Mouse (Mus musculus) megakaryocyte, adult 5-6 weeks (primary cell): ENCODE data around the gene Igfbp2. TPM values are rescaled to one million over a fixed set of nuclear protein-coding genes. Genes with fewer than 3 reads are reported as not detected.

ENCODE experiments used
- ATAC-seq: 2 replicates; pipeline ENCODE4 v1.8.0; 2016; ENCODE audit warnings: mild to moderate bottlenecking, inconsistent platforms; ENCODE audit not compliant: poor library complexity, severe bottlenecking
- total RNA-seq, 2 experiments: library from RNA; stranded (forward) in 1 of 2; stranded (reverse) in 1 of 2; fragments of 153-499, 151-499 nt in 1 of 2; fragments of 221-1000, 200-1000 nt in 1 of 2; gene quantifications; 2 replicates each; pipeline versions ENCODE4 v1.2.3 to v1.2.4; 2015 to 2017

Gene Igfbp2
- total RNA-seq, 2 experiments from 2014 or later = not detected

DNA sequence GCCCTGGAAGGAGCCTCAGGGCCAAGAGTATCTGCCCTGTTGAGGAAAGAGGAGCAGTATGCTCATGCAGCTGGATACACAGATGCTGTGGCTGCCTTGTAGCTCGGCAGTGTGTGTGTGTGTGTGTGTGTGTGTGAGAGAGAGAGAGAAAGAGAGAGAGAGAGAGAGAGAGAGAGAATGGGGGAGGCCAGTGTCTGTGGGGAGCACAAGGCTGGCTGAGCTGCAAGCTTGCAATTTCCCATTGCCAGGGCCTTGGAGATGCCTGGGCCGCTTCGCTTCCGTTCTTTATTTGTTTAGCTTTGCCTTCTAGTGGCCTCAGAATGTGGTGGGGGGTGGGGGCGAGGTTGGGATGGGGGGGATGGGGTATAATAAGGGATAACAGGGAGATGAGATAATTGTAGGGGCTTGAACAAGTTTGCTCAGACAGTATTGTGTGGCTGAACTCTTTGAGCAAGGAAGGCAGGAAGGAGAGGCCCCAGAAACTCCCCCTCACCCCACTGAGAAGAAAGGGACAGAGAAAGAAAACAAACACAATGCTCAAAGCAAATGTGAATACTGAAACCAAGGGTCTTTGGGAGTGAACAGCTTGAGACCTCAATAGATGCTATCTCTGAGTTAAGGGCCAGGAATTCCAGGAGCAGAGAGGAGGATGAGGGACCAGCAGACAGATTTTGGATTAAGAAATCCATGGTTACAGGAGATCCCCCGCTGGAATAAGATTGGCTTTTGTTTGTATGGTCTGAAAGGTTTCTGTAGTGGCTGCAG, 10.5 kb upstream of the Igfbp2 start:
- ATAC-seq = no peak

DNA sequence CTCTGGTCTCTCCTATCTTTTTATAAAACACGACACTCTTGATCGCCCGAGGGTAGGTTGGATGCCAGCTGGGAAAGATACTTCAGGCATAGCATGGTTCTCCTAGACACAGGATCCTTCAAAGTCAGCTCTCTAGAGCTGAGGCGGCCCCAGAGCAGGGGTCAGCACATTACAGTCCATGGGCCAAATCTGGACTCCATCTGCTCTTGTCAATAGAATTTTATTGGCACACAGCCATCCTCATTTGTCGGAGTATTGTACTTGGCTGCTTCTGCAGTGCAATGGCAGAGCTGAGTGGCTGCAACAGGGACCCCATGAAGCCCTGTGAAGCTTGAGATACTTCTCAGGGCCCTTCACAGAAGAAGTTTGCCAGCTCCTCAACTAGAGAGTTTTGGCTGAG, 9.1 kb upstream of the Igfbp2 start:
- no peak for ATAC-seq

DNA sequence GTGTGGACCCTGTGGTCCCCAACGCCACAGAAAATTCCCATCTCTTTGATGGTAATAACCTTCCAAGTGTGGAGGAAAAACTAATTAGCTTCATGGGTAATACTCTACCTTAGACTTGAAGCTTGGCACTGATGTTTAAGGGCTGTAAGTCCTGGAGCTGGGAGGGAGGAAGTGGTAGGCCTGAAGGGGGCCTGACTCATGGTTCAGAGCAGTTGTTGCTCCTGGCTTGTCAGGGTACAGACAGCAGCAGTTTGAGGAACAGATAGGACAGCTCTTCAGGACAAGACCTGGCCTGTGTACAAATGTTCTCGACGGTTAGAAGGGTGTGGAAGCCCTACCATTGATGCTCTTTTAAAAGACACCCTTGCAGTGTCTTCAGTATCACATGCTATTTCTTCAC, 8.7 kb upstream of the Igfbp2 start:
- ATAC-seq = no peak

DNA sequence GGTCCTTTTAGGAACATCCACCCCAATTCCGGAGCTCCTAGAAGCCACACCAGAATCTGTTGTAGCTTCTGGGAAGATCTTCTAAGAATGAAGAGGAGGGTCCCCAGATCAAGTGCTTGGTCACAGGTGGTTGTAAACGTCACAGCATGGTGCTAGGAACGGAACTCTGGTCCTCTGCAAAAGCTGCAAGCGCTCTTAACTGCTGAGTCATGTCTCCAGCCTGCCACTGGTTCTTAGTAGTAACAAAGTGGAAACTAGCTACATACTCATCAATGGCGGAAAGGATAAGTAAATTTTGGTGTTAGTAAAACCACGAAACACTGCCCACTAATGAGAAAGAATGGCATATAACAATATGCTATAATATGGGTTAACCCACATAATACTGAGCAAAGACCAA, 4.3 kb upstream of the Igfbp2 start:
- no peak for ATAC-seq

DNA sequence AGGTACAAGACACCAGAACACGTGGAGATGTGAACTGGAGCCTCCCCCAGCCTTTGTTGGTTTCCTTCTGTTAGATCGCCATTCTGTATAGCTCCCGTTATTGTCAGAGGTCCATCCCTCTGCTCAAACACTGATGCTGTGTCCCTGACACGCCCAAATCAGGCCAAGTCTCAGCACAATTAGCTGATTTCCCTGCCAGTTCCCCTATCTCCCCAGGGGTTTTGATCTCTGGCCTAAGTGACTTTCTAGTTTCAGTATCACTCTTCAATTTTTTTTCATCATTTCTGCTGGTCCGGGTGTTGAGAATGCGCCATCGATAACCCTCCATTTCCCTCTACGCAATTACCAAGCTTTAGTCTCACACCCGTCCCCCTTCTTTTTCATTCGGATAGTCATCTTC, 1.4 kb upstream of the Igfbp2 start:
- no peak for ATAC-seq

DNA sequence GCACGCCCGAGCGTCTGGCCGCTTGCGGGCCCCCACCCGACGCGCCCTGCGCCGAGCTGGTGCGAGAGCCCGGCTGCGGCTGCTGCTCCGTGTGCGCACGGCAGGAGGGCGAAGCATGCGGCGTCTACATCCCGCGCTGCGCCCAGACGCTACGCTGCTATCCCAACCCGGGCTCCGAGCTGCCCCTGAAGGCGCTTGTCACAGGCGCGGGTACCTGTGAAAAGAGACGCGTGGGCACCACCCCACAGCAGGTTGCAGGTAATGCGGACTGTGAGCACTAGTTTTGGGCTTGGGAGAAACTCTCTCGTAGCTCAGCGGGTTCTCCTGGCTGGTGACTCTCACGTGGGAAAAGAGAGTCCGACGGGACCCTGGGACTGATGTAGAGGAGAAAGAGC, 401 bp downstream of the Igfbp2 start:
- no peak for ATAC-seq

DNA sequence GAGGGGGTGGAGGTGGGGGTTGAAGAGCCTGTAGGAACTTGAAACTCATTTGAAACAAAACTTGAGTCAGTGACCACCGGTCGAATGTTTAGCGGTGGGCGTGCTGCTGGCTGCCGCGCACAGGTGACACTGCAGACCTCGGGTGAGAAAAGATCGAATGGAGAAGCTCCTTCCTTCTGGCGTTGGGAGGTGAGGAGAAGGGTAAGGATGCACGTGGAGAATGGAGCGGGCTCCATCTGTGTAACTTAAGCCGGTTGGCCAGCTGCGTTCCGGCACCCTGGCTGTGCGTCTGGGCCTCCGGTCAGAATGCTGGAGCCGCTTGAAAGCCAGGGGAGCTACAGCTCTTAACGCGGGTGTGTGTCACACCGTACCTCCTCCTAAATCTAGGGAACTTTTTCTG, 983 bp downstream of the Igfbp2 start:
- no peak for ATAC-seq

DNA sequence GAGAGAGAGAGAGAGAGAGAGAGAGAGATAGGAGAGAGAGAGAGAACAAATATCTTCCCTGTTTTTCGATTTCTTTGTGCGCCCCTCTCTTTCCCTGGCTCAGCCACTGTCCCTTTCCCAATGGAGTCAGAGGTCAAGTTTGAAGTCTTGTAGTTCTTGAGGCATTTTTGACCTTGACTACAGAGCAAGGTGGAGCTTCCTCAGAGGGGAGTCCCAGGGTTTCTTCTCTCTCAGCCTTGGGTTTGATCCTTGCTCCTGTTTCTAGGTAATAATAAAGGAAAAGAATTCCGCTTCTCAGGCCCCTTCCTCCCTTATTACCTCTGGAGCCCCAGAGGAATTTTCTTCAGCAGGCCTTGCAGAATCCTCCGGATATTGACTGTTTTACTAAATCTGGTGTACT, 1.6 kb downstream of the Igfbp2 start:
- no peak for ATAC-seq

DNA sequence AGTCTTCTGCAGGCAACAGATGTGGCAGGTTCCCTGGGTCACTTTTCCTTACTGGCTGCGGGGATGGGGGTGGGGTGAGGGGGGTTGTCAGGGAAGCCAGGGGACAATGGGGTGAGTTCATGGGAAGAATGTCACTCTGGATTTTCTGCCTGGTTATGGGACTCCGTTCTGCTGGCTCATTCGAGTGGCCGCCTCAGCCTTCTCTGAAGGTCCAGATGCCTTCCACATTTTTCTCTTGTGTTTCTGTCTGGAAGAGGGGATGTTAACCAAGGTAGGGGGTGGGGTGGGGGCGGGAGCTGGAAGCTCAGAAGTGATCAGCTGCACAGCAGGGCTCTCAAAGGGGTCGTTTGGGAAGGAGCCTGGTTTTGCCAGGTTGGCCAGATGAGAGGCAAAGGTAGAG, 2.1 kb downstream of the Igfbp2 start:
- ATAC-seq = no peak

DNA sequence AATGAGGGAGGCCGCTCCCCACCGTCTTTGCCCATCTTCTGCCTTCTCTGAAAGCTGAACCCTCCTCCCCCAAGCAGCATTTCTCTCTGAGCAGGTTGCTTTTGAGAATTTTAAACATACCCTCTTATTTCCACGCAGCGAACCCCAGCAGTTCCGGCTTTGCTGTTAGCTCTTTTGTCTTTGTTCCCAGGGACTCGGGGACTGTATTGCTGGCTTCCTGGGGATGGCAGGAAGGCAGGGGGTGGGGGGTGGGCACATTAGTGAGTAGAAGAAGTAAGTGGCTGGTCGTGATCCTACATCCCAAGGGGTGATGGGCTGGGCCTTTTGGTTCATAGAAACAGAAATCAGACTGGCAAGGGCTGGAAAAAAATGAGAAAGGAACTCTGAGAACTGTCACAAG, 2.6 kb downstream of the Igfbp2 start:
- ATAC-seq = no peak

DNA sequence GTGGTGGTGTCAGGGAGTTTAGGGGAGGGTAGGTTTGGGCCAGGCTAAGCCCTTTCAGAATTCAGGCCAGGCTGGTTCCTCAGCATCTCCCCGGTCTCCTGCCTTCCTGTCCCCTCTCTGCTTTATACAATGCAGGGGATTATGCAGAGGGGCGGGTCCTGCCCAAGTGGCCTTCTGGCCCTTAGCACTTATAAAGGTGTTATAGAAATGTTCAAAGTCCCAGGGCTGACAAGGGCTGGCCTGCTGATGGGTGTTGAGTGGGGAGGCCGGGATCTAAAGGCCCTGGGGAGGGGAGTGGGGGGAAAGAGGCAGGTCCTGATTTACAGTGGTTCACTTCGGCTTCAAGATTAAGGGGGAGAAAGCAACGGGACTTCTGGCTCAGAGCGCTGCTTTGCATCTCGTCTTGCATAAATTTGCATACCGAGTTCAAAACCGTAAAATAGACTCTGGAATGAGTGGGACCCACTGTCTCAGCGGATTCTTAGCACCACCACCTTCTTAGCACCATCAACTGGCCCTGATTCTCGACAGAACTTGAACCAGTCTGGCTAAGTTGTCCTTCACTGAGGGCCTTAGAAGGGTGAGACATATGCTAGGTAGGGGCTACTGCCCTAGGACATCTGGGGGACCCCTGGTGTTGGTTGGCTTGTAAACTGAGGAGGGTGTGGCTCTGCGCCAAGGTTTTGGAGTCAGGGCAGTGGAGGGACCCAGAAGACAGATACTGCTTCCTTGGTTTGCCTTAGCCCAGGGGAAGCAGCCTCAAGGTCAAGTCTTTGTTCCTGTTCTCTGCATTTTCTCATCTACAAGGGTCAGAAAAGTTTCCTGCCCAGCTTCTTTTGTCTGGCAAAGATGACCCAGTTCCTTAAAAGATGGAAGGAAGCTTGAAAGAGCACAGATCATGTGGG, 3.4 kb downstream of the Igfbp2 start:
- no peak for ATAC-seq

DNA sequence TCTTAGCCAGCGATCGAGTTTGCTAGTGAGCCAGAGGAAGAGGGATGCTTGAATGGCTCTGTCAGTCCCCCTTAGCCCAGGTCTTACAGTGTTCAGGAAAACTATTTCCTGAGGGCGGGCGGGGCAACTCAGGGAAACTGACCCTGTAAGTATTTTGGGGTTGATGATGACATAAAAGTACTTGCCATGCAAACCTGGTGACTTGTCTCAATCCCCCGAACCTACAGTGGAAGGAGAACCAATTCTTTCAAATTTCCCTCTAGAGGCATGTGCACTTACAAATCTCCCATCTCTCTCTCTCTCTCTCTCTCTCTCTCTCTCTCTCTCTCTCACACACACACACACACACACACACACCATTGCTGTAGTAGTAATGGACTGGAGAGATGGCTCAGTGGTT, 4.5 kb downstream of the Igfbp2 start:
- no peak for ATAC-seq

DNA sequence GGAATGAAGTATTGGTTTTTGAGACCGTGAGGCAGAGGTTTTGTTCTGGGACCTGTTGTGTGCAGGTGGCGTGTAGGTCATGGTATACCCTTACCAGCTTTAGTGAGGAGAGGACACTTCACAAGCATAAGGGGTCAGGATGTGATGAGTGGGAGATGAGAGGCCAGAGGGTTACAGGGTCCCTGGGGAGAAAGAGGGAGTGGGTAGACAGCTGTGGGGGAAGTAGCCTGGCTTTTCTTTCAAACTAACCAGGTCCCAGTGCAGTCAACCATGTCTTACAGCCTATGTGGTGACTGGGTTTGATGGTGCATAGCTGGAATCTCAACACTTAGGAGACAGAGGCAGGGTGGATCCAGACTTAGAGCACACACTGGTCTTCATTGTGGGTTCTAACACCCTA, 6.2 kb downstream of the Igfbp2 start:
- no peak for ATAC-seq

DNA sequence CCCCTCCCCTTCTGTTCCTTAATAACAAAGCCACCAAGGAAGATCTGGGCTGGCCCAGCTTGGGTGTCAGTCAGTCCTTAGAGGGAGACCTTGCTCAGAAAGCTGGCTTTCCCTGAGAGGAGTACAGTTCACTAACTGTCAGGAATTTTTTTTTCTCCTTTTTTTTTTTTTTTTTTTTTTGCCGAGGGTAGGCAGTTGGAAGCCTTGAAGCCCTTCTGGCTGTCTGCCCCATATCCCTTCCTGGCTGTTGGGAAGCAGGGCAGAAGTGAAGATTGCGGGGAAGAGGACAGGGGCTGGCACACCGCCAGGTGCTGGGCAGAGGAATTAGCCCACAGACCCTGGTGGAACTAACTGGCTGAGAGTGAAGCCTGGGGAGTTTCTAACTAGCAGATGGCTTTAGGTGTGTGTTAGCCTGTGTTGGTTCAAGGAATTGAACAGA, 8.4 kb downstream of the Igfbp2 start:
- ATAC-seq = no peak

DNA sequence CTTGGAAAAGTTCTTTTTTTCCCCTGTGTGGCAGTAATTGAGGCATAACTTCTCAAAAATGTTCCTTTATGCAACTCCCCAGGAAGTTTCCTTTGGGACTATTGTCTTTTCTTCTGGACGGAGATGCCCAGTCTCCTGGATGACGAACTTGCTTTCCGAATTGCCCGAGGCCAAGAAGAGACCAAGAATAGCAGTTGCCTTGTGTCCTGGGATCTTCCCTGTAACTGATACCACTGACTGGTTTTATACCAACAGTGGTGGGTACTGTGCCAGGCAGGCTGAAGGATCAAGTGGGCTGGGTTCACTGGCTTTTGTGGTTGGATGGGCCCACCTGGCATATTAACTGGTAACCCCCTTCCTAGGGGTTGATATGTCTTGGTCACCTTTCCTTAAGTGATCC, 9.3 kb downstream of the Igfbp2 start:
- no peak for ATAC-seq

DNA sequence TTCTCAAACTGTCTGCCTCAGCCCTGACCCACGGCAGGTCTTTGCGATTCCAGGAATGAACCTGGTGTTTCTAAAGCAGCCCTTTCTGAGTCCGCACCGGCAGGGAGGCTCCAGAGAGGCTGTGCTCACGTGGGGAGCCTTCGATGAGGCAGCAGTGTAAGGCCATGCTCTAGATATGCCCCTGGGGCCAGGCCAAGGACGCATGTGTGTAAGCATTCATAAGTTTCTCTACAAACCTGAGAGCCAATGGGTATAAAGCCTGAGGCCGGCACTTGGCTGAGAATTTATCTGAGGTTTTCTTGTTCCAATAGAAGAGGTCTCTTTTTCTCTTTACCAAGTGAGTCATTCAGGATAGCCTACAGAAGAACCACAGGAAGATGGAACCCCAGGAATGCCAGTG, 15.1 kb downstream of the Igfbp2 start:
- no peak for ATAC-seq

DNA sequence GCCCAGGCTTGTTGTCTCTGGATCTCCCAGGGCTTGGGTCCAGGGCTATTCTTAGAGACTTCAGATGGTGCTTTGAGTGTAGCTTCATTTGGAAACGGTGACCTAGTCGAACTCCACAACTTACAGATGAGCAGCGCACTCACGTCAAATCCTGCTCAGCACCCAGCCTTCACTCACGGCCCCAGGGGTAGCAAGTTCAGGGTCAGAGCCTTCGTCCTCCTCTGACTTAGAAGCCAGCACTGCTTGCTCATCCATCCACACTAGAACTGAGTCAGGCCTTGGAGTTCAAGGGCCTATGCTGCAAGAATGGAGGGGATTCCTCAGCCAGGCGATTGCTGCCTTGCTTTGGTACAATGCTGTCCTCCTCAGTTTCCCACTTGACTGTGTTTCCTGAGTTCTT, 15.5 kb downstream of the Igfbp2 start:
- no peak for ATAC-seq

DNA sequence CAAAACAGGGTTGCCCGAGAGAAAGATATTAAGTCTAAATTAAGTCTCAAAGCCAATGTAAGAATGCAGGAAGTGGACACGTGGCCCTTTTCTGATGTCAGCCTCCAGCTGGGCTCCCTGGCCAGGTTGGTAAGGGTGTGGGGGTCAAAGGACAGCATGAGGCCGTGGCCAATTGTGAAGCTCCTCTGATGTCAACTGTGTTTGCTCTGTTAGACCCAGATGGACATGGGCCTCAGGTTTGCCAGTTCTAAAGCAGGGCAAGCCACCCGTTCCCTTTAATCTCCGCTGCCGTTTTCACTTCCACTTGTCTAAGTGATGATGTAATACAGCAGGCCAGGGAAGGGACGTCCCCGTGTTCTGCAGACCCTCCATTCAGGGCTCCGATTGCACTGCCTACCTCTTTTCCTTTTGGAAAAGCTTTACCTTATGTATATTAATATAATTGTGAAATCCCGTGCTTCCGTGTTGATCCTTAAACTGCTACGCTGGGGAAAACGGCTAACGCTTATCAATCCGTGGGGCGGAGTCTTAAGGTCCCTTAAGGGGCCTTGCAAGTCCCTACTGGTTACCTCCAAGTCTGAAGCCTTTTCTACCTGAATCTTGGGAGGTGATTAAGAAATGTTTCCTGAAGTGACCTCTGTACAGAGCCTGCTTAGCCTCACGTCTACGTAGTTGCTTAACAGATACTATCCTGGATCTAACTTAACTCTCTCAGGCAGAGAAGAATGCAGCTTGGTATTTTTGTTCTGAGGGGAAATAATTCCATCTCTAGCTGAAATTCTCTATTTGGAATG, 18.6 kb downstream of the Igfbp2 start:
- ATAC-seq = no peak

DNA sequence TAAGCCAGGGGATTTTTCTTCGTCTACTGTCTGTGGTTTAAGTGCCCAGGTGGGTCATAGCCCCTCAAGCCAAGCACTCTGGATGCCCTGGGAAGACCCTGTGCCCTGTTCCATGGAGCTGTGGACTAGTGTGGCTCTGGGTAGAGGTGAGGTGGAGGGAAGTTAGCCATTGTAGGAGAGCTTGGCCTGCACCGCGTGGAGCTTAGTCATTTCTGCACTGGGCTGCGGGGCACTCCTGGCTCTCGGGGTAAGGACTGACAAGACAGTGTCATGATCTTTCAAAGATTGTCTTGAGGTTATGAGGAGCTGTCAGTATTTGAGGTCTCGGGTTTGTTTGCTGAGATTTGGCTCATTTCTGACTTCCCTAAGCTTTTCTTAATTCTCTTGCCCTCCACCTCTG, 20.4 kb downstream of the Igfbp2 start:
- ATAC-seq = no peak

DNA sequence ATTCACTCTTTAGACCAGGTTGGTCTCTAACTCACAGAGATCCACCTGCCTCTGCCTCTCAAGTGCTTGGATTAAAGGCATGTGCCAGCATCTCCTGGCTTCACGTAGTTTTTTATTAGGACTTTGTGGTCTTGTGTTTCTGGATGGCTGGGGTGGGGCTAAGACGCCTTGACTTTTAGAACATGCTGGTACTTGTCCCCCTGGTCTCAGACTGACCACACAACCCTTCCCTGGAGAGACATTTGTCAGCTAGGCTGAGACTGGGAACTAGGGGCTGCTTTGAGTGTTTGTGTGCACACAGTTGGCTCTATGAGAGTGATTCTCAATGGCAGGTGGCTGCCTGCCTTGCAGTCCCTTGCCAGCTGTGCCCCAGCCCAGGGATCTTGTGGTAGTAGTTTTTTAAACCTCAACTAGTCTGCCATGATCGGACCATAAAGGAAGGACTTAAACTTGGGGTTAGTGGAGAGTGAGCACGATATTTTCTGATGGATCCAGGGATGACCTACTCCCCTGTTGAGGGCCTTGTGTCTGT, 23.6 kb downstream of the Igfbp2 start:
- no peak for ATAC-seq

DNA sequence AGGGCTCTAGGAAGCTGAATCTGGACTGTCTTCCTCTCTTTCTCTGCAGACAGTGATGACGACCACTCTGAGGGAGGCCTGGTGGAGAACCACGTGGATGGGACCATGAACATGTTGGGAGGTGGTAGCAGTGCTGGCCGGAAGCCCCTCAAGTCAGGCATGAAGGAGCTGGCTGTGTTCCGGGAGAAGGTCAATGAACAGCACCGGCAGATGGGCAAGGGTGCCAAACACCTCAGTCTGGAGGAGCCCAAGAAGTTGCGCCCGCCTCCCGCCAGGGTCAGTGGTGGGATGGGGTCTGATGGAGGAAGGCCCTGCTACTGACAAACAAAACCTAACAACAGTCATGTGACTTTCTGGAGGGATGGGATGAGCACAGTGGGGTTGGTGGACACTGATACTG, 24.7 kb downstream of the Igfbp2 start:
- no peak for ATAC-seq
